Mouse (Mus musculus) CD4-positive, CD25-positive, alpha-beta regulatory T cell, adult 2 months (primary cell): ENCODE measurements around the gene Hdgfl2.
"Not testable (repeated sequence)": the region's sequence is repeated elsewhere in the genome, so short reads cannot be mapped to it uniquely, and the experiment has no call there.

Source experiments
- DNase-seq: peaks from one replicate; pipeline ENCODE4 v3.0.0-alpha.2; 2012; ENCODE audit warnings: low read depth, low spot score

Hdgfl2 gene

GRCm38 (mm10) chr17:56103465-56104285 lies 24.2 kb downstream of the Hdgfl2 start:
- no peak for DNase-seq

GRCm38 (mm10) chr17:56104821-56105220 lies 25.4 kb downstream of the Hdgfl2 start:
- not testable (repeated sequence) for DNase-seq

GRCm38 (mm10) chr17:56106436-56106835 lies 27.0 kb downstream of the Hdgfl2 start:
- DNase-seq, result not testable (repeated sequence)

GRCm38 (mm10) chr17:56106981-56107380 lies 27.5 kb downstream of the Hdgfl2 start:
- DNase-seq, result no peak

GRCm38 (mm10) chr17:56107736-56108135 lies 28.3 kb downstream of the Hdgfl2 start:
- no peak for DNase-seq

GRCm38 (mm10) chr17:56108334-56109044 lies 29.1 kb downstream of the Hdgfl2 start:
- no peak for DNase-seq

- no peak for DNase-seq
Measured at GRCm38 (mm10) chr17:56109219-56110051, 30.0 kb downstream of the Hdgfl2 start, which contains the start of gene Plin4. Plin4 (minus strand) TSS chr17:56109803.

- no peak for DNase-seq
Measured at GRCm38 (mm10) chr17:56110571-56110970, 31.1 kb downstream of the Hdgfl2 start.

- DNase-seq, result no peak
Measured at GRCm38 (mm10) chr17:56111021-56111420, 31.6 kb downstream of the Hdgfl2 start.

GRCm38 (mm10) chr17:56111864-56112263 lies 32.4 kb downstream of the Hdgfl2 start:
- peak; percentile 83 for DNase-seq

- no peak for DNase-seq
Measured at GRCm38 (mm10) chr17:56112743-56113142, 33.3 kb downstream of the Hdgfl2 start.

GRCm38 (mm10) chr17:56116193-56116592 lies 36.8 kb downstream of the Hdgfl2 start:
- no peak for DNase-seq

GRCm38 (mm10) chr17:56117251-56117710 lies 37.8 kb downstream of the Hdgfl2 start, which contains the start of gene Plin5:
Plin5 (minus strand) TSS chr17:56117596.
- DNase-seq, result no peak

GRCm38 (mm10) chr17:56119431-56119830 lies 40.0 kb downstream of the Hdgfl2 start:
- DNase-seq, result no peak

- DNase-seq, result no peak
Measured at GRCm38 (mm10) chr17:56119981-56120880, 40.8 kb downstream of the Hdgfl2 start.

GRCm38 (mm10) chr17:56121826-56122225 lies 42.4 kb downstream of the Hdgfl2 start, which contains the start of gene Lrg1:
Lrg1 (minus strand) TSS chr17:56122001.
- DNase-seq, result no peak

- DNase-seq, result no peak
Measured at GRCm38 (mm10) chr17:56123161-56123560, 43.7 kb downstream of the Hdgfl2 start.

GRCm38 (mm10) chr17:56123681-56124340 lies 44.4 kb downstream of the Hdgfl2 start:
- no peak for DNase-seq

- DNase-seq, result peak; percentile 88
Measured at GRCm38 (mm10) chr17:56124377-56125275, 45.2 kb downstream of the Hdgfl2 start.
